Comparison of ENCODE assay signal across 26 mouse cellular contexts in the genomic region with DNA sequence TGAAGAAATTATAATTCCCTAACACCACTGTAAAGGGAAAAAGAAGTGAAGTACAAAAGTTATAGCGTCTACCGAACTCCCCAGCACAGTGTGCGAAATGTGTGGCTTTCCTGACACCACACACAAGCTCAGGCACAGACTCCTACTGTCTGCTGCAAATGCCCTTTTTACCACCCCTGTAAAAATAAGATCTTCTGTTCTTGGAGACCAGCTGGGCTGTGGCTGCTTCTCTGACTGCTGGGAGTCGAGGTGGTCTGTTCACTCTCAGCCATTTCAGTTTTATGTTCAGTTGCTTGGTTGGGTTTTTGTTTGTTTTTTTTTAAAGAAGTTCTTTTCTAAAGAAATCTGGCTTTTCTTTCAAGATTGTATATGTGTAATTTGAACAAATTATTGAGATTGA.
DNase-seq lines count a peak whose midpoint lies in the region; ATAC-seq and TF ChIP-seq lines count a peak whose summit lies in the region.
"Had no signal": no experiment of that assay in that cellular context is flagged by ENCODE, and none has a peak within 500 bp of the region (broad histone marks: within the 10 kb centered on the region; RNA-seq: fewer than 3 reads in every experiment).

No protein-coding gene starts in this region.

- no peaks in the 10 kb centered on the region for H3K27me3 ChIP-seq in heart, embryonic 10.5 days (ENCODE audit: insufficient read depth, poor library complexity, severe bottlenecking)
- no peaks in the 10 kb centered on the region for H3K27me3 ChIP-seq in limb, embryonic 14.5 days (ENCODE audit: control insufficient read depth, insufficient read depth, low read length)
- H3K27me3 ChIP-seq: CH12.LX; embryonic facial prominence, embryonic 13.5 days; embryonic facial prominence, embryonic 15.5 days; forebrain, embryonic 12.5 days had no signal

- H3K4me3 ChIP-seq in heart, embryonic 10.5 days = no peak overlapping the region
- no peak overlapping the region for H3K4me3 ChIP-seq in limb, embryonic 14.5 days (replicated peaks; ENCODE audit: low read length)
- H3K4me3 ChIP-seq: embryonic facial prominence, embryonic 13.5 days; embryonic facial prominence, embryonic 15.5 days; erythroblast, embryonic 14.5 days; forebrain, embryonic 10.5 days; forebrain, embryonic 12.5 days had no signal

- intact Hi-C loops in heart, postnatal 10 days (cut with DNase I) = no loop called here

- no peaks in the 10 kb centered on the region for H3K36me3 ChIP-seq in heart, embryonic 10.5 days
- H3K36me3 ChIP-seq in limb, embryonic 14.5 days (ENCODE audit: control insufficient read depth, insufficient read depth, low read length) = no peaks in the 10 kb centered on the region
- H3K36me3 ChIP-seq: embryonic facial prominence, embryonic 13.5 days; embryonic facial prominence, embryonic 15.5 days; forebrain, embryonic 10.5 days; forebrain, embryonic 12.5 days; G1E had no signal

- H3K4me2 ChIP-seq in limb, embryonic 14.5 days (replicated peaks; ENCODE audit: low read depth, low read length, severe bottlenecking) = no peak overlapping the region
- H3K4me2 ChIP-seq: embryonic facial prominence, embryonic 13.5 days; embryonic facial prominence, embryonic 15.5 days; forebrain, embryonic 12.5 days had no signal

- no peak overlapping the region for H3K9ac ChIP-seq in limb, embryonic 14.5 days (ENCODE audit: low read depth, low read length, severe bottlenecking)
- H3K9ac ChIP-seq: embryonic facial prominence, embryonic 13.5 days; embryonic facial prominence, embryonic 15.5 days; forebrain, embryonic 12.5 days had no signal

- WGBS in heart, embryonic 10.5 days = 80% methylated on average over 4 of the region's 4 CpGs
- WGBS in limb, embryonic 14.5 days = 39% methylated on average over 4 of the region's 4 CpGs

- ATAC-seq in limb, embryonic 14.5 days (ENCODE audit: low FRiP score, low read depth) = peak; percentile 60; the same call in 1 of the 2 replicates
- ATAC-seq: activated CD4-positive, CD25-positive, alpha-beta regulatory T cell, adult 4 months; CD4-positive, CD25-positive, alpha-beta regulatory T cell, adult 4 months; forebrain, embryonic 14.5 days; forebrain, embryonic 16.5 days; Patski had no signal

- H3K9me3 ChIP-seq in heart, embryonic 10.5 days = no peaks in the 10 kb centered on the region
- H3K9me3 ChIP-seq in limb, embryonic 14.5 days (ENCODE audit: control insufficient read depth, low read length) = no peaks in the 10 kb centered on the region
- H3K9me3 ChIP-seq: embryonic facial prominence, embryonic 13.5 days; embryonic facial prominence, embryonic 15.5 days; forebrain, embryonic 10.5 days; forebrain, embryonic 12.5 days; G1E had no signal

- DNase-seq in heart, embryonic 10.5 days (ENCODE audit: low spot score) = no peak
- DNase-seq in heart, postnatal 10 days = no peak
- peak; percentile 38 for DNase-seq in forelimb bud, embryonic 11.5 days (ENCODE audit: low read depth, low spot score)
- no peak for DNase-seq in limb, embryonic 14.5 days (ENCODE audit: low spot score)
- no peak for DNase-seq in testis, postnatal 14 days (ENCODE audit: low spot score)
- DNase-seq: adrenal gland, adult 8-10 months; adrenal gland, postnatal 14 days; adrenal gland, postnatal 36 days; B cell, adult 2 months; cerebellum, adult 11-12 months; cerebellum, adult 2 months; cerebellum, adult 9-10 months; cerebellum, postnatal 10 days; cerebellum, postnatal 25 days had no signal

- 0 out of 2 replicates have a peak, but pooled peaks cover 7% of the 10 kb centered on the region for H3K4me1 ChIP-seq in heart, embryonic 10.5 days
- H3K4me1 ChIP-seq in limb, embryonic 14.5 days (ENCODE audit: control insufficient read depth, insufficient read depth, low read length) = peaks cover 8% of the 10 kb centered on the region; the same call in 1 of the 2 replicates
- H3K4me1 ChIP-seq: embryonic facial prominence, embryonic 13.5 days; embryonic facial prominence, embryonic 15.5 days; forebrain, embryonic 10.5 days; forebrain, embryonic 12.5 days had no signal

- TF ChIP-seq POLR2A in limb, embryonic 14.5 days (IDR thresholded peaks at IDR 0.05; ENCODE audit: borderline replicate concordance, extremely low read depth, insufficient read depth, insufficient read length) = no peak

- H3K27ac ChIP-seq in heart, embryonic 10.5 days = 0 out of 2 replicates have a peak overlapping the region, but pooled peaks have one; percentile 13
- H3K27ac ChIP-seq in limb, embryonic 14.5 days (replicated peaks; ENCODE audit: low read depth, low read length) = no peak overlapping the region
- H3K27ac ChIP-seq: embryonic facial prominence, embryonic 13.5 days; embryonic facial prominence, embryonic 15.5 days; forebrain, embryonic 10.5 days; forebrain, embryonic 12.5 days had no signal
